Mouse (Mus musculus) embryonic facial prominence, embryonic 10.5 days (tissue): ENCODE measurements around the gene Pik3c2b. TPM values are rescaled to one million over a fixed set of nuclear protein-coding genes. Genes with fewer than 3 reads are reported as not detected.
A peak's percentile ranks its signal among the peaks of the same experiment; 100 is the strongest.
"Not testable (repeated sequence)": the region's sequence is repeated elsewhere in the genome, so short reads cannot be mapped to it uniquely, and the experiment has no call there.

Experiments
- DNase-seq: peaks from one replicate; pipeline ENCODE4 v3.0.0-alpha.2; 2017; ENCODE audit warnings: low spot score
- H3K27ac ChIP-seq: fragments of 300-500 bp; sonication (generic); replicated peaks from 2 replicates; pipeline ENCODE4 v1.5.1; 2016; ENCODE audit warnings: mild to moderate bottlenecking
- H3K27me3 ChIP-seq: fragments of 300-500 bp; sonication (generic); replicated peaks from 2 replicates; pipeline ENCODE4 v1.6.1; 2016; ENCODE audit warnings: low read depth, mild to moderate bottlenecking; ENCODE audit not compliant: poor library complexity, severe bottlenecking
- H3K36me3 ChIP-seq: fragments of 300-500 bp; sonication (generic); replicated peaks from 2 replicates; pipeline ENCODE4 v1.6.1; 2016; ENCODE audit warnings: mild to moderate bottlenecking, moderate library complexity
- H3K4me1 ChIP-seq: fragments of 300-500 bp; sonication (generic); 2 replicates; pipeline ENCODE4 v1.6.1; 2016
- H3K4me3 ChIP-seq: fragments of 300-500 bp; sonication (generic); 2 replicates; pipeline ENCODE4 v1.5.1; 2016; ENCODE audit warnings: mild to moderate bottlenecking, moderate library complexity
- H3K9me3 ChIP-seq: fragments of 300-500 bp; sonication (generic); 2 replicates; pipeline ENCODE4 v1.6.1; 2016; ENCODE audit warnings: mild to moderate bottlenecking
- WGBS: fragments of 180-500 bp; shearing (Covaris S2); methylation state at CpG from one replicate; pipeline ENCODE4 v1.1.7; 2016; 5-methylcytosine and 5-hydroxymethylcytosine counted together
- polyA plus RNA-seq: library from polyadenylated mRNA; unstranded; fragments of >200 nt; fragmentation: Nextera tagmentation; extraction: Ambion mirVana; gene quantifications from 2 replicates; pipeline ENCODE4 v1.2.1, GENCODE M21; 2016

Gene Pik3c2b
- polyA plus RNA-seq, result 8.6 and 10.5 TPM in 2 replicates

DNA sequence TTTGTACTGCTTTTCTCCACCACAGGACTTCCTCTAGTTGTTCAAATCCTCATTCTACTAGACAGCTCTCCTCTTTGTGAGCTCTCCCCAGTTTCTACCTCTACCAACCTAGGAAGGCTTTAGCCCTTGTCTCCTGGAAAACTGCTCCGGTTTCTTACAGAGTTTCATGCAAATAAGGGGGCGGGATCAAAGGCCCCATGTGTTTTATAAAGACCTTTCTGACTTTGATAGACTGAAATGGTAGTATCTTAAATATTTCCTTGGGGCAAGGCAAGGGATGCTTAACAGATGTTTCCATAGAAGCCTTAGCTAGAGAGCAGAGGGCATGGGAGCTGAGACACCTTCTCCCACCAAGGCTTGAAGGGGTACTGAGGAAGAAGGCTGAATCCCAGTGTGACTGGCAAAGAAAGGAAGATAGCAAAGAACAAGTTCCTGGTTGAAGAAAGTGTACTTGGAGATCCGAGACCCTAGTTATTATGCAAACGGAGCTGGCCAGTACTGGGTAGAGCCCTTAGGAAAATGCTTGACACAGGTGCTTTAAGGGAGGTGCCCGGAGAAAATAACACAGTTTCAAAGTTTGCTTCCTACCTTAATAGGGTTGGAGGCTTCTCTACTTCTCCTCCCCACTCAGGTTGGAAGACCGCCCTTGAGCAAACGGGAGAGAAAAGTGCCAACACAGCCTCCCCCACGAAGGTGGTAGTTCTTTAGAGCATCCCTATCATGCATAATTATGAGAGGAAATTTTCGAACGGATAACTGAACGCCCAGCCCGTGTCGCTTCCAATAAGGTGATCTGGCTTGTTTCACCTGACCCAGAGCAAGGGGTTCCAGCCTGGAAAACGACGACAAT, at the start of gene Pik3c2b:
Pik3c2b (plus strand) TSS at position 657 of the 850 bp plus-strand sequence.
- no peak for DNase-seq
- Histone ChIP-seq H3K9me3 (no peaks in the 10 kb centered on the region), H3K27me3 (peaks cover 20% of the 10 kb centered on the region; the same call in 1 of the 2 replicates), H3K27ac (peak within 1 kb of the TSS; percentile 97), H3K4me3 (peak within 1 kb of the TSS; percentile 95), H3K4me1 (peaks cover 45% of the 10 kb centered on the region), H3K36me3 (no peaks in the 10 kb centered on the region)
- 3% methylated on average over 15 of the region's 15 CpGs for WGBS

DNA sequence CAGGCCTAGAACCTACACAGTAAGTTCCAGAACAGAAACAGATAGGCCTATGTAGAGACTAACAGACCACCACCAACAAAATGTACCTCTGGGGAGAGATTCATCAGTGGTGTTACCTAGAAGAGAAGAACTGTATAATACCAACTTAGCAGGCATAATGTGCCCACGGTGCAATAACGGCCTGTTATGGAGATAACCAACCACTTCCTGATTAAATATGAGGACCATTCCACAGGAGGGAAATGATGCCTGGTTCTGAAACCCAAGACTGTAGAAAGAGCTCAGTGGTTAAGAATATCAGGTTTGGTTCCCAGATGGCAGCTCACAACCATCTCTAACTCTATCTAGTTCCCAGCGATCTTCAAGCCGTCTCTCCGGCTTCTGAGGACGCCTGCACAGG, 45.1 kb upstream of the Pik3c2b start:
- Histone ChIP-seq H3K9me3 (no peaks in the 10 kb centered on the region), H3K27me3 (no peaks in the 10 kb centered on the region), H3K4me1 (no peaks in the 10 kb centered on the region), H3K27ac (no peak overlapping the region), H3K4me3 (no peak overlapping the region), H3K36me3 (peaks cover 100% of the 10 kb centered on the region)
- 95% methylated on average over 6 of the region's 6 CpGs for WGBS
- DNase-seq, result no peak

DNA sequence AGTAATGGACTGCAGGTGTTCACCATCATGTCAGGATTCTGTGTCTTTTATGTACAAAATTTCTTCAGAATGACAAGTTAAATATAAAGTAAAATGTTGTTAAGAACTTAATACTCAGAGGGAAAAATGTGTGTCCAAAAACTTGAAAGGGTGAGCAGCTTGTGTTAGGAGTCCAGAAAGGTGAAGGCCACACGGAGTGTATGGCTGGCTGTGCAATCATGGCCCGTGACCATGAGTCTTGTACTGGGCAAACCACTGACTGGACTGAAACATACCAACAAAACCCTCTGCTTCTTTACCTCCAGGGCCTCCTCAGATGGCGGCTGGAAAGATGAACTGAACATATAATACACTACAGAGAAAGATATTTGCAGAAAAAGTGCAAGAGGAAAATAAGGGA, 38.9 kb upstream of the Pik3c2b start:
- WGBS, result 92% methylated on average over 3 of the region's 3 CpGs
- H3K36me3 ChIP-seq, result peaks cover 92% of the 10 kb centered on the region
- H3K4me3 ChIP-seq, result no peak overlapping the region
- DNase-seq, result no peak
- H3K27ac ChIP-seq, result no peak overlapping the region
- no peaks in the 10 kb centered on the region for H3K4me1 ChIP-seq
- H3K27me3 ChIP-seq, result no peaks in the 10 kb centered on the region
- H3K9me3 ChIP-seq, result no peaks in the 10 kb centered on the region

DNA sequence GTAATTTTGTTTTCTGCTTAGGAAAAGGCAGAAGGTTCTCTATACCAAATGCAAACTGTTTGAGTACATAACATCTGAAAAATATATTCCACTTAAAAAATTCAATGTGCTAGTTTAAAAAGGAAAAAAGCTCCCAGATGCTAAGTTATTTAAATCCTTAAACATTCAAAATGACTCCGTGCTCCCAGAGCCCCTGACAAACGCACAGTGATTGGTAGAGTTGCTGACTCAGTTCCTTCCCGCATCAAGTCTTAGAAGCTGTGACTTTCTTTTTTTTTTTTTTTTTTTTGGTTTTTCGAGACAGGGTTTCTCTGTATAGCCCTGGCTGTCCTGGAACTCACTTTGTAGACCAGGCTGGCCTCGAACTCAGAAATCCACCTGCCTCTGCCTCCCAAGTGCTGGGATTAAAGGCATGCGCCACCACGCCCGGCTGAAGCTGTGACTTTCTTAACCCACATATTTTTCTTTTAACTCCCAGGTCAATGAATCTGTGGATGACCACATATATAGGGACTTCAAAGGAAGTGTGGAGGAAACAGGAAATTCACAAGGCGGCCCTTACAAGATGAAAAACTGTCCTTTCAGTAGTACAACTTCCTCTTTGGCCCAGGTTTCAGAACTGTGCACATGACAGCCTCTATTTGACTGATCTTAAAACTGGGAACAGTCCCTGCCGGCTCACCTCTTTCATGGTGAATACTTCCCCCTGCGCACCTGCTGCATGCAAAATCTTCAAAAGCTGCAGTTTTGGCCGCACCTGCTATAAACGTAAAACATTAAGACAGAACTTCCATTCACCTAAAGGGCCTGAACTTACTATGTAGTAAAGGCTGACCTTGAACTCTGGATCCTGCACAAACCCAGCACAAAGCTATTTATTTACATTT, 33.3 kb upstream of the Pik3c2b start:
- no peaks in the 10 kb centered on the region for H3K27me3 ChIP-seq
- H3K9me3 ChIP-seq, result no peaks in the 10 kb centered on the region
- H3K27ac ChIP-seq, result no peak overlapping the region
- peaks cover 92% of the 10 kb centered on the region for H3K36me3 ChIP-seq
- 87% methylated on average over 13 of the region's 13 CpGs for WGBS
- DNase-seq, result no peak
- no peaks in the 10 kb centered on the region for H3K4me1 ChIP-seq
- no peak overlapping the region for H3K4me3 ChIP-seq

DNA sequence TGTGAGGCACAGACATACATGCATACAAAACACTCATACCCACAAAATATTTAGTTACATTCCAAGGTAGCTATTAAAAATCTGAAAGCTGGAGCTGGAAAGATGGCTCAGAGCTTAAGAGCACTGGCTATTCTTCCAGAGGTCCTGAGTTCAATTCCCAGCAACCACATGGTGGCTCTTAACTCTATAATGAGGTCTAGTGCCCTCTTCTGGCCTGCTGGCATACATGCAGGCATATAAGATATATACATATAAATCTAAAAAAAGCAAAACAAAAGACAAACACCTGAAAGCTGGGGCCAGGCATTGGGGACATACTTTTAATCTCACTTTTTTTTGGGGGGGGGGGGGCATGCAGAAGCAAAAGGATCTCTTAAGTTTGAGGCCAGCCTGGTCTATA, 32.1 kb upstream of the Pik3c2b start:
- no peaks in the 10 kb centered on the region for H3K9me3 ChIP-seq
- H3K36me3 ChIP-seq, result peaks cover 93% of the 10 kb centered on the region
- H3K4me1 ChIP-seq, result no peaks in the 10 kb centered on the region
- no peak for DNase-seq
- no peak overlapping the region for H3K4me3 ChIP-seq
- no peaks in the 10 kb centered on the region for H3K27me3 ChIP-seq
- no peak overlapping the region for H3K27ac ChIP-seq

DNA sequence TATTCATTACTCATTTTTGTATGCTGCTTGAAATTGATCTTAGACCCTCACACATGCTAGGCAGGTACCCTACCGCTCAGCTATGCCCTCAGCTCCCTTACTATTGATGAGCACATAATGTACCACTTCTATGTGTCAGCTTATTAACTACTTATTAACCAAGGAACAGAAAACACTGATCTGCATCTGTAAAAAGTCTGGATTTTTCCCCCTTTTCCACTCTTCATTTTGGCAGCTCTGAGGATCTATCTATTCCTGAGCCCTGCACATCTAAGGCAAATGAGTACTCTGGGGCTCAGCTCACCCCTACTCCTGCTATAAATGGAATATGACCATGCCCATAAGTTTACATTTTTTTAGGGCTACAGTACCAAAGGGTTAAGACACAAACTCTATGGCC, 31.3 kb upstream of the Pik3c2b start:
- Histone ChIP-seq H3K4me3 (no peak overlapping the region), H3K9me3 (no peaks in the 10 kb centered on the region), H3K4me1 (no peaks in the 10 kb centered on the region), H3K36me3 (peaks cover 93% of the 10 kb centered on the region), H3K27ac (no peak overlapping the region), H3K27me3 (no peaks in the 10 kb centered on the region)
- DNase-seq, result no peak
- 96% methylated on average over 1 of the region's 1 CpGs for WGBS

DNA sequence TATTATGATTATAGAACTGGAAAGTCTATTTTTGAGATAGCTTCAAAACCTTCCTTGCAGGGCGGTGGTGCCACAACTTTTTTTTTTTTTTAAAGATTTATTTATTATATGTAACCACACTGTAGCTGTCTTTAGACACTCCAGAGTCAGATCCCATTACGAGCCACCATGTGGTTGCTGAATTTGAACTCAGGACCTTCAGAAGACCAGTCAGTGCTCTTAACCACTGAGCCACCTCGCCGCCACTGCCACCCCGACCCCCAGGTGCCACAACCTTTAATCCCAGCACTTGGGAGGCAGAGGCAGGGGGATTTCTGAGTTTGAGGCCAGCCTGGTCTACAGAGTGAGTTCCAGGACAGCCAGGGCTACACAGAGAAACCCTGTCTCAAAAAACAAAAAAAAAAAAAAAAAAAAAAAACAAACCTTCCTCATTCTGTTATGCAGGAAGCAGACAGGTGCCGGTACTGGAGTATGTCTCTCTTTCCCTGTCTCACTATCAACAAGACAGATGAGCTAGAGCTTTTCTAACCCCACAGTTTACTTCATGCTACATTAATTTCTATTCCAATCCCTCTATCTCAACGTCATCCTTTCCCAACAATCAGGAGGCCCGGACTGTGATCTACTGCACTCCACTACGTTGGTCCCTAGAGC, 28.6 kb upstream of the Pik3c2b start:
- peaks cover 5% of the 10 kb centered on the region; the same call in 1 of the 2 replicates for H3K4me1 ChIP-seq
- peaks cover 77% of the 10 kb centered on the region for H3K36me3 ChIP-seq
- WGBS, result 96% methylated on average over 9 of the region's 9 CpGs
- no peak for DNase-seq
- no peak overlapping the region for H3K27ac ChIP-seq
- no peaks in the 10 kb centered on the region for H3K9me3 ChIP-seq
- no peak overlapping the region for H3K4me3 ChIP-seq
- no peaks in the 10 kb centered on the region for H3K27me3 ChIP-seq

DNA sequence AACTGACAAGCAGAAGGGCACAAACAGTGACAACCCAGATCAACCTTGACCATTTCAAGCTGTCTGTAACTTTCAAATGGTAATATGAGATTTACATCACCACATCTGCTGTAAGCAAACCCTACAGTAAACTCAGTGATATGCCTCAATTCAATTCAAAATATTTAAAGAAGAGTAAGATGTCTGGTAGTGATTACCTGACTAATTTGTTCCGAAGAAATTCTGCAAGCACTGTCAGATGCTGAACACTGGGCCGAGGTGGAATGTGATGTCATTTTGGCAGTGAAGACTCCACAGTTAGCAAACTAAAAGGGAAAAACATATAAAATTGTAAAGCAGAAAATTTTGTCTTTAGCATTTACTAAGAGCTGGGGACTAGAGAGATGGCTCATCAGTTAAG, 26.9 kb upstream of the Pik3c2b start:
- WGBS, result 74% methylated on average over 2 of the region's 2 CpGs

DNA sequence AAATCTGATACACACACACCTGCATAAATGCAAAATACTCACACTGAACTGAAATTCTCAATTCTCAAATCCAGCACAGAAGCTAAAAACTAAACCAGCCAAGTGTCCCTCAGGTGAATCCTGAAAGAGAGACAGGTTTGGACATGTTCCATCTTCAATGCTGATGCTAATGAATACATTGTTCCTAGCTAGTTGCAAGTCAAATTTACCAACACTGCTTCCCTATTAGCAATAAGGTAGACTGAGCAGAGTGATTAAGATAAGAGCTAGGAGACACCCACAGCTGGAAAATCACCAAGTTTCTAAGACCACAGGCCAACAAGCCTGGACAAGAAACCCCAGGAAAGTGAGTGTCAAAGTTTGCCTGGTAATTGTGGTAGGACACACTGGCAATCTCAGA, 26.2 kb upstream of the Pik3c2b start:
- H3K4me1 ChIP-seq, result peaks cover 11% of the 10 kb centered on the region
- H3K27ac ChIP-seq, result no peak overlapping the region
- H3K27me3 ChIP-seq, result no peaks in the 10 kb centered on the region
- no peak for DNase-seq
- no peaks in the 10 kb centered on the region for H3K9me3 ChIP-seq
- H3K36me3 ChIP-seq, result peaks cover 64% of the 10 kb centered on the region
- no peak overlapping the region for H3K4me3 ChIP-seq

More for the DNA sequence above, 26.9 kb upstream of the Pik3c2b start:
- peaks cover 5% of the 10 kb centered on the region; the same call in 1 of the 2 replicates for H3K4me1 ChIP-seq
- H3K27ac ChIP-seq, result no peak overlapping the region
- no peaks in the 10 kb centered on the region for H3K27me3 ChIP-seq
- DNase-seq, result no peak
- no peak overlapping the region for H3K4me3 ChIP-seq
- H3K9me3 ChIP-seq, result no peaks in the 10 kb centered on the region
- peaks cover 71% of the 10 kb centered on the region for H3K36me3 ChIP-seq

DNA sequence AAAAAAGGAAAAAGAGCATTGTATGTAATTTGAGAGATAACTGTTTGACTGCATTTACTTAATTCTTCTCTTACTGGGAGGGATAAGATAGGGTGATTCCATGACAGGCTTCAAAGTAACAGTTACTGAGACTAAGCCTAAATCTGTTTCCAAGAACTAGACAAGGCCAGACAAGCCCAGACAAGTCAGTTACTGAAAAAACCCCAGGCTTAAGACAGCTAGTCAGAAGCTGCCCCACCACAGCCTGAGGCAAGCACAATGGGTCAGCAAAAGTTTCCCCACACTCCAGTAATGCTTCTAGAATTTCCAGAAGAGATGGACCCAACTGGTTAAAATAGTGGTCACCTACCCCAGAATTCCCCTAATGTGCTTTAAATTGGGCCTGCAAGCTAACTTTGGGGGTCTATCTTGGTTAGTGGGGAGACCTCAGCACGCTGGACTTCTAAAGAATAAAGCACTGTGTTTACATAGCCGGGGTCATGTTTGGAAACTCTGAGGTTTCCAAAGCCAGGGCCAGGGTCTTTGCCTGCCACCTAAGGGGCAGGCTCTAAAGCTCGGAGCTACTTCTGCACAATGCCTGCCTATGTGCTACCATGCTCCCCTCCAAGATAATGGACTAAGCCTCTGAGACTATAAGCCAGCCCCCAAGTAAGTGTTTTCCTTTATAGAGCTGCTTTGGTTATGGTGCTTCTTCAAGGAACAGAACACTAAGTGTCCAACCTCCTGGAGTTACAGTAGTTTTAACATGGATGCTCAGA, 25.2 kb upstream of the Pik3c2b start:
- Histone ChIP-seq H3K27me3 (no peaks in the 10 kb centered on the region), H3K9me3 (no peaks in the 10 kb centered on the region), H3K27ac (no peak overlapping the region), H3K4me1 (peaks cover 13% of the 10 kb centered on the region), H3K4me3 (no peak overlapping the region), H3K36me3 (peaks cover 55% of the 10 kb centered on the region)
- no peak for DNase-seq
- WGBS, result 64% methylated on average over 3 of the region's 3 CpGs

DNA sequence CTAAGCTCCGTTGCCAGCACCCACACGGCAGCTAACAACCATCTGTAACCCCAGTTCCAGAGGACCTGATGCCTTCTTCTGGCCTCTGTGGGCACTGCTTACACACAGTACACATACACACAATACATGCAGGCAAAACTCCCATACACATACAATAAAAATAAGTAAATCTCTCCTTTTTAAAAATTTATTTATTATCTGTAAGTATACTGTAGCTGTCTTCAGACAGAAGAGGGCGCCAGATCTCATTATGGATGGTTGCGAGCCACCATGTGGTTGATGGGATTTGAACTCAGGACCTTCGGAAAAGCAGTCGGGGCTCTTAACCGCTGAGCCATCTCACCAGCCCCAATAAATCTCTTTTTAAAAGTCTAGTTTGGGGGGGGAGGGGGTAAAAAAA, 24.1 kb upstream of the Pik3c2b start:
- peaks cover 13% of the 10 kb centered on the region for H3K4me1 ChIP-seq
- H3K27me3 ChIP-seq, result no peaks in the 10 kb centered on the region
- H3K36me3 ChIP-seq, result peaks cover 45% of the 10 kb centered on the region
- no peaks in the 10 kb centered on the region for H3K9me3 ChIP-seq
- 92% methylated on average over 7 of the region's 7 CpGs for WGBS
- no peak for DNase-seq
- no peak overlapping the region for H3K27ac ChIP-seq
- no peak overlapping the region for H3K4me3 ChIP-seq

DNA sequence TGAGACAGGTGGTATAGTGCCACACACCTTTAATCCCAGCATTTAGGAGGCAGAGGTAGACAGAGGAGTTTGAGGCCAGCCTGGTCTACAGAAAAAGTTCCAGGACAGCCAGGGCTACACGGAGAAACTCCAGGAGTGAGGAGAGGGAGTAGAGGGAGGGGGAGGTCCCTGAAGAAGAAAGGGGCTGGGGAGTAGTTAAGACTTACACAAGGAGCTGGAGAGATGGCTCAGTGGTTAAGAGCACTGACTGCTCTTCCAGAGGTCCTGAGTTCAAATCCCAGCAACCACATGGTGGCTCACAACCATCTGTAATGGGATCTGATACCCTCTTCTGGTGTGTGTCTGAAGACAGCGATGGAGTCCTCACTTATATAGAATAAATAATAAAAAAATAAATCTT, 23.5 kb upstream of the Pik3c2b start:
- H3K27me3 ChIP-seq, DNase-seq, H3K27ac ChIP-seq, H3K9me3 ChIP-seq, H3K4me3 ChIP-seq: not testable (repeated sequence)
- peaks cover 39% of the 10 kb centered on the region for H3K36me3 ChIP-seq
- peaks cover 13% of the 10 kb centered on the region for H3K4me1 ChIP-seq
- 94% methylated on average over 2 of the region's 2 CpGs for WGBS
